Mouse (Mus musculus): ENCODE measurements around the gene Cog8. TPM values are rescaled to one million over a fixed set of nuclear protein-coding genes. Genes with fewer than 3 reads are reported as not detected.

Gene Cog8
- 10 to 100 TPM; 24.9 to 27.8 TPM for total RNA-seq (2021)
- long read RNA-seq, experiment 1, full-length matches to known transcripts, result 34 of 44 reads
- long read RNA-seq, experiment 1, partial matches to known transcripts, result 3 of 44 reads
- long read RNA-seq, experiment 1, other reads (novel, unspliced or antisense), result 7 of 44 reads
- long read RNA-seq, experiment 2, full-length matches to known transcripts, result 21 of 30 reads
- long read RNA-seq, experiment 2, partial matches to known transcripts, result 0 of 30 reads
- long read RNA-seq, experiment 2, other reads (novel, unspliced or antisense), result 9 of 30 reads

GRCm38 (mm10) chr8:107056076-107056972 lies at the start of gene Cog8, which contains the start of gene Nip7:
Gene Cog8 (minus strand): TSS chr8:107056689.
Gene Nip7 (plus strand): TSS chr8:107056877.
- Histone ChIP-seq H3K27ac (peak within 1 kb of the TSS; percentile 89), H3K4me3 (peak within 1 kb of the TSS; percentile 71)
- peak; percentile 95 to 96 for DNase-seq (ENCODE audit: extremely low spot score in 1 of 2, low spot score in 2 of 2)
- TF ChIP-seq CTCF (IDR thresholded peaks at IDR 0.05), result no peak
- intact Hi-C loops (cut with DNase I), result loop anchor here (1.0 kb wide), 1 partner anchor 163 kb away; the partner anchor contains the start of gene Utp4

GRCm38 (mm10) chr8:107104547-107104946 lies 48.1 kb upstream of the Cog8 start:
- Histone ChIP-seq H3K4me3 (no peak overlapping the region), H3K27ac (no peak overlapping the region)
- peak; percentile 86 for TF ChIP-seq CTCF (IDR thresholded peaks at IDR 0.05)
- DNase-seq (ENCODE audit: extremely low spot score in 1 of 2, low spot score in 2 of 2), result peak; percentile 66 to 85
- intact Hi-C loops (cut with DNase I), result loop anchor here (1.0 kb wide), 2 partner anchors 220 to 321 kb away; partner anchors contain the start of gene Nob1

GRCm38 (mm10) chr8:107100635-107101034 lies 44.1 kb upstream of the Cog8 start:
- Histone ChIP-seq H3K27ac (no peak overlapping the region), H3K4me3 (no peak overlapping the region)
- TF ChIP-seq CTCF (IDR thresholded peaks at IDR 0.05), result no peak
- intact Hi-C loops (cut with DNase I), result no loop called here
- no peak for DNase-seq (ENCODE audit: extremely low spot score in 1 of 2, low spot score in 2 of 2)

- intact Hi-C loops (cut with DNase I), result loop anchor here (10.0 kb wide), 1 partner anchor 478 kb away; no protein-coding TSS in a partner anchor
- no peak for TF ChIP-seq CTCF (IDR thresholded peaks at IDR 0.05)
- DNase-seq (ENCODE audit: extremely low spot score in 1 of 2, low spot score in 2 of 2), result peak; percentile 94 to 95
- Histone ChIP-seq H3K4me3 (peak within 1 kb of the TSS; percentile 81), H3K27ac (peak within 1 kb of the TSS; percentile 92)
Observed at GRCm38 (mm10) chr8:107096366-107097036, 40.0 kb upstream of the Cog8 start, which contains the start of gene Terf2. Gene Terf2 (minus strand): TSS chr8:107096547.

GRCm38 (mm10) chr8:107095717-107096365 lies 39.4 kb upstream of the Cog8 start:
- intact Hi-C loops (cut with DNase I), result loop anchor here (2.0 to 10.0 kb wide), 2 partner anchors 35 to 479 kb away; no protein-coding TSS in a partner anchor
- TF ChIP-seq CTCF (IDR thresholded peaks at IDR 0.05), result no peak
- Histone ChIP-seq H3K4me3 (peak overlapping the region; percentile 81), H3K27ac (peak overlapping the region; percentile 92)
- no peak for DNase-seq (ENCODE audit: extremely low spot score in 1 of 2, low spot score in 2 of 2)

GRCm38 (mm10) chr8:107090531-107090930 lies 34.0 kb upstream of the Cog8 start:
- Histone ChIP-seq H3K27ac (no peak overlapping the region), H3K4me3 (no peak overlapping the region)
- DNase-seq (ENCODE audit: extremely low spot score in 1 of 2, low spot score in 2 of 2), result no peak
- intact Hi-C loops (cut with DNase I), result loop anchor here (10.0 kb wide), 1 partner anchor 484 kb away; no protein-coding TSS in a partner anchor
- TF ChIP-seq CTCF (IDR thresholded peaks at IDR 0.05), result no peak

- no peak for TF ChIP-seq CTCF (IDR thresholded peaks at IDR 0.05)
- no peak overlapping the region for H3K4me3 ChIP-seq
- no peak overlapping the region for H3K27ac ChIP-seq
- no peak for DNase-seq (ENCODE audit: extremely low spot score in 1 of 2, low spot score in 2 of 2)
- intact Hi-C loops (cut with DNase I), result no loop called here
Observed at GRCm38 (mm10) chr8:107088526-107089063, 32.1 kb upstream of the Cog8 start.

GRCm38 (mm10) chr8:107086018-107086417 lies 29.5 kb upstream of the Cog8 start:
- intact Hi-C loops (cut with DNase I), result no loop called here
- Histone ChIP-seq H3K27ac (no peak overlapping the region), H3K4me3 (no peak overlapping the region)
- TF ChIP-seq CTCF (IDR thresholded peaks at IDR 0.05), result no peak
- no peak for DNase-seq (ENCODE audit: extremely low spot score in 1 of 2, low spot score in 2 of 2)

- H3K27ac ChIP-seq, result no peak overlapping the region
- no peak overlapping the region for H3K4me3 ChIP-seq
- TF ChIP-seq CTCF (IDR thresholded peaks at IDR 0.05), result peak; percentile 26
- intact Hi-C loops (cut with DNase I), result no loop called here
- no peak for DNase-seq (ENCODE audit: extremely low spot score in 1 of 2, low spot score in 2 of 2)
Observed at GRCm38 (mm10) chr8:107085358-107085757, 28.9 kb upstream of the Cog8 start.

GRCm38 (mm10) chr8:107076239-107076888 lies 19.9 kb upstream of the Cog8 start:
- TF ChIP-seq CTCF (IDR thresholded peaks at IDR 0.05), result no peak
- DNase-seq (ENCODE audit: extremely low spot score in 1 of 2, low spot score in 2 of 2), result no peak
- H3K4me3 ChIP-seq, result no peak overlapping the region
- no peak overlapping the region for H3K27ac ChIP-seq
- intact Hi-C loops (cut with DNase I), result no loop called here

All from left cerebral cortex, adult 2 months (tissue).